Mouse (Mus musculus) MEL (cell line): Measurements from ENCODE around the gene Maml3.

Experiments used
- CHD1 ChIP-seq: IDR thresholded peaks from 2 replicates; pipeline ENCODE4 v1.6.1; 2012; ENCODE audit warnings: low read depth, mild to moderate bottlenecking, inconsistent platforms, low read length, improper control_type of control experiment
- CTCF ChIP-seq, 3 experiments: IDR thresholded peaks in 2 of 3; conservative IDR thresholded peaks in 1 of 3; 2 replicates each; pipeline ENCODE4 v1.5.1; 2011 to 2012; ENCODE audit warnings: low read length in 3 of 3, low read depth in 2 of 3, mild to moderate bottlenecking in 2 of 3, improper control_type of control experiment in 1 of 3, inconsistent platforms in 1 of 3, mixed read lengths in 1 of 3, moderate library complexity in 1 of 3; ENCODE audit not compliant: control insufficient read depth in 1 of 3, insufficient read depth in 1 of 3, poor library complexity in 1 of 3, severe bottlenecking in 1 of 3
- EP300 ChIP-seq, 2 experiments: IDR thresholded peaks; 2 replicates each; pipeline ENCODE4 v1.6.1; 2011; ENCODE audit warnings: improper control_type of control experiment in 2 of 2, low read length in 2 of 2, low read depth in 1 of 2, mild to moderate bottlenecking in 1 of 2
- MXI1 ChIP-seq: IDR thresholded peaks from 2 replicates; pipeline ENCODE4 v1.6.1; 2011; ENCODE audit warnings: mild to moderate bottlenecking, low read depth, low read length, improper control_type of control experiment
- POLR2A ChIP-seq, 2 experiments: IDR thresholded peaks; 2 replicates each; pipeline ENCODE4 v1.6.1; 2011 to 2012; ENCODE audit warnings: low read length in 2 of 2, mild to moderate bottlenecking in 2 of 2, control low read depth in 1 of 2, improper control_type of control experiment in 1 of 2, low read depth in 1 of 2, moderate library complexity in 1 of 2; ENCODE audit not compliant: control insufficient read depth in 1 of 2, insufficient read depth in 1 of 2, poor library complexity in 1 of 2
- SMC3 ChIP-seq: IDR thresholded peaks from 2 replicates; pipeline ENCODE4 v1.6.1; 2011; ENCODE audit warnings: low read depth, low read length, improper control_type of control experiment
- TAL1 ChIP-seq: IDR thresholded peaks from 2 replicates; pipeline ENCODE4 v1.6.1; 2012; ENCODE audit warnings: mild to moderate bottlenecking, inconsistent platforms, low read length, moderate library complexity, mixed read lengths
- USF1 ChIP-seq: IDR thresholded peaks from 2 replicates; pipeline ENCODE4 v1.6.1; 2014; ENCODE audit warnings: low read depth, mild to moderate bottlenecking, inconsistent platforms, low read length, improper control_type of control experiment, moderate library complexity

- no peak for TF ChIP-seq EP300 (IDR thresholded peaks at IDR 0.05; ENCODE audit: low read depth in 1 of 2, low read length in 2 of 2)
- no peak for TF ChIP-seq CTCF (IDR thresholded peaks at IDR 0.05 in 2 of 3, conservative IDR thresholded peaks at IDR 0.05 in 1 of 3; ENCODE audit: control insufficient read depth in 1 of 3, insufficient read depth in 1 of 3, low read depth in 2 of 3, low read length in 3 of 3, poor library complexity in 1 of 3, severe bottlenecking in 1 of 3)
- TF ChIP-seq USF1: no peak
- no peak for TF ChIP-seq CHD1
- TF ChIP-seq SMC3: no peak
- TF ChIP-seq POLR2A (IDR thresholded peaks at IDR 0.05; ENCODE audit: control insufficient read depth in 1 of 2, insufficient read depth in 1 of 2, low read depth in 1 of 2, low read length in 2 of 2, poor library complexity in 1 of 2): no peak
- TF ChIP-seq TAL1: no peak
- no peak for TF ChIP-seq MXI1
Observed at GRCm38 (mm10) chr3:51765220-51765923, 339.5 kb downstream of the Maml3 start.
